21 mouse cellular contexts compared by ENCODE assay signal in genomic region chr5:119805636-119806035, GRCm38 (mm10). TPM values are rescaled to one million over a fixed set of nuclear protein-coding genes. Genes with fewer than 3 reads are reported as not detected.
A peak's percentile ranks its signal among the peaks of the same experiment; 100 is the strongest.
DNase-seq lines count a peak whose midpoint lies in the region; ATAC-seq and TF ChIP-seq lines count a peak whose summit lies in the region.
"Had no signal": no experiment of that assay in that cellular context is flagged by ENCODE, and none has a peak within 500 bp of the region (broad histone marks: within the 10 kb centered on the region; RNA-seq: fewer than 3 reads in every experiment).

No protein-coding gene starts in this region.

- no peak for ATAC-seq in hindbrain, embryonic 13.5 days (ENCODE audit: low FRiP score)
- ATAC-seq in midbrain, embryonic 14.5 days (ENCODE audit: low FRiP score, low TSS enrichment), result no peak
- ATAC-seq in midbrain, postnatal 0 days (ENCODE audit: low FRiP score), result no peak

- no peak overlapping the region for H3K9ac ChIP-seq in hindbrain, embryonic 13.5 days
- no peak overlapping the region for H3K9ac ChIP-seq in midbrain, embryonic 14.5 days (replicated peaks; ENCODE audit: low read length)
- H3K9ac ChIP-seq in midbrain, postnatal 0 days (replicated peaks; ENCODE audit: low read length, poor library complexity, severe bottlenecking), result no peak overlapping the region
- H3K9ac ChIP-seq: embryonic facial prominence, embryonic 12.5 days had no signal

- TF ChIP-seq CTCF in midbrain, postnatal 0 days (IDR thresholded peaks at IDR 0.05), result no peak

- H3K4me2 ChIP-seq in hindbrain, embryonic 13.5 days, result no peak overlapping the region
- no peak overlapping the region for H3K4me2 ChIP-seq in midbrain, embryonic 14.5 days (ENCODE audit: low read length)
- no peak overlapping the region for H3K4me2 ChIP-seq in midbrain, postnatal 0 days (ENCODE audit: low read depth, low read length, poor library complexity, severe bottlenecking)
- H3K4me2 ChIP-seq: embryonic facial prominence, embryonic 12.5 days; liver, embryonic 11.5 days had no signal

- no peak for DNase-seq in heart, embryonic 10.5 days (ENCODE audit: low spot score)
- no peak for DNase-seq in heart, adult 11 months
- DNase-seq in hindbrain, embryonic 10.5 days (ENCODE audit: low spot score), result peak; percentile 25
- DNase-seq in midbrain, embryonic 14.5 days, result peak; percentile 25
- no peak for DNase-seq in midbrain, postnatal 0 days (ENCODE audit: low spot score)
- DNase-seq in spleen, postnatal 4 days (ENCODE audit: low spot score in 2 of 2), result no peak
- DNase-seq: adrenal gland, adult 8-10 months; cerebellum, postnatal 14 days; gastrocnemius, postnatal 10 days; kidney, adult 9 months; kidney, postnatal 4 days; lung, postnatal 36 days; thymus, postnatal 36 days had no signal

- peaks cover 20% of the 10 kb centered on the region for H3K4me1 ChIP-seq in heart, embryonic 10.5 days
- no peaks in the 10 kb centered on the region for H3K4me1 ChIP-seq in hindbrain, embryonic 10.5 days (replicated peaks)
- no peaks in the 10 kb centered on the region for H3K4me1 ChIP-seq in hindbrain, embryonic 13.5 days (replicated peaks)
- no peaks in the 10 kb centered on the region for H3K4me1 ChIP-seq in midbrain, embryonic 14.5 days (ENCODE audit: control insufficient read depth, insufficient read depth, low read length)
- no peaks in the 10 kb centered on the region for H3K4me1 ChIP-seq in midbrain, postnatal 0 days (ENCODE audit: insufficient read depth, low read length)
- H3K4me1 ChIP-seq: embryonic facial prominence, embryonic 12.5 days had no signal

- H3K27me3 ChIP-seq in heart, embryonic 10.5 days (ENCODE audit: insufficient read depth, poor library complexity, severe bottlenecking), result peaks cover 95% of the 10 kb centered on the region
- H3K27me3 ChIP-seq in hindbrain, embryonic 10.5 days (ENCODE audit: insufficient read depth, poor library complexity, severe bottlenecking), result peaks cover 100% of the 10 kb centered on the region
- peaks cover 100% of the 10 kb centered on the region for H3K27me3 ChIP-seq in hindbrain, embryonic 13.5 days
- H3K27me3 ChIP-seq in midbrain, embryonic 14.5 days (ENCODE audit: control insufficient read depth, insufficient read depth, low read length), result peaks cover 99% of the 10 kb centered on the region
- H3K27me3 ChIP-seq in midbrain, postnatal 0 days (ENCODE audit: insufficient read depth, low read length), result peaks cover 94% of the 10 kb centered on the region
- H3K27me3 ChIP-seq: CH12.LX had no signal

- WGBS in heart, embryonic 10.5 days, result under 1% methylated on average over 5 of the region's 5 CpGs
- 0% methylated on average over 5 of the region's 5 CpGs for WGBS in hindbrain, embryonic 10.5 days
- WGBS in hindbrain, embryonic 13.5 days, result 5% methylated on average over 5 of the region's 5 CpGs
- under 1% methylated on average over 5 of the region's 5 CpGs for WGBS in midbrain, embryonic 14.5 days
- under 1% methylated on average over 5 of the region's 5 CpGs for WGBS in midbrain, postnatal 0 days

- peak overlapping the region; percentile 92 for H3K27ac ChIP-seq in heart, embryonic 10.5 days
- H3K27ac ChIP-seq in hindbrain, embryonic 10.5 days, result no peak overlapping the region
- H3K27ac ChIP-seq in hindbrain, embryonic 13.5 days, result no peak overlapping the region
- H3K27ac ChIP-seq in midbrain, embryonic 14.5 days (replicated peaks; ENCODE audit: low read depth, low read length), result no peak overlapping the region
- no peak overlapping the region for H3K27ac ChIP-seq in midbrain, postnatal 0 days (ENCODE audit: low read depth, low read length)
- H3K27ac ChIP-seq: embryonic facial prominence, embryonic 12.5 days had no signal

- H3K9me3 ChIP-seq in heart, embryonic 10.5 days, result no peaks in the 10 kb centered on the region
- H3K9me3 ChIP-seq in hindbrain, embryonic 10.5 days, result no peaks in the 10 kb centered on the region
- no peaks in the 10 kb centered on the region; the same call in 1 of the 2 replicates for H3K9me3 ChIP-seq in hindbrain, embryonic 13.5 days
- no peaks in the 10 kb centered on the region for H3K9me3 ChIP-seq in midbrain, embryonic 14.5 days (ENCODE audit: control insufficient read depth, low read length)
- no peaks in the 10 kb centered on the region for H3K9me3 ChIP-seq in midbrain, postnatal 0 days (ENCODE audit: low read length)
- H3K9me3 ChIP-seq: embryonic facial prominence, embryonic 12.5 days had no signal

- H3K36me3 ChIP-seq in heart, embryonic 10.5 days, result 0 out of 2 replicates have a peak, but pooled peaks cover 3% of the 10 kb centered on the region
- no peaks in the 10 kb centered on the region for H3K36me3 ChIP-seq in hindbrain, embryonic 10.5 days
- no peaks in the 10 kb centered on the region for H3K36me3 ChIP-seq in hindbrain, embryonic 13.5 days
- H3K36me3 ChIP-seq in midbrain, embryonic 14.5 days (ENCODE audit: control insufficient read depth, insufficient read depth, low read length), result no peaks in the 10 kb centered on the region
- no peaks in the 10 kb centered on the region for H3K36me3 ChIP-seq in midbrain, postnatal 0 days (ENCODE audit: insufficient read depth, low read length)
- H3K36me3 ChIP-seq: embryonic facial prominence, embryonic 12.5 days had no signal

- H3K4me3 ChIP-seq in heart, embryonic 10.5 days, result peak overlapping the region; percentile 61
- H3K4me3 ChIP-seq in hindbrain, embryonic 10.5 days, result no peak overlapping the region
- no peak overlapping the region for H3K4me3 ChIP-seq in hindbrain, embryonic 13.5 days
- no peak overlapping the region for H3K4me3 ChIP-seq in midbrain, embryonic 14.5 days (replicated peaks; ENCODE audit: low read depth, low read length)
- H3K4me3 ChIP-seq in midbrain, postnatal 0 days (ENCODE audit: low read depth, low read length), result no peak overlapping the region
- H3K4me3 ChIP-seq: embryonic facial prominence, embryonic 12.5 days had no signal

RNA-seq across cellular contexts. Expression of gene Tbx5, which starts 26.8 kb away (rescaled TPM):
- 41.9 and 44.2 TPM in 2 replicates for polyA plus RNA-seq in heart, embryonic 10.5 days (2016; fragmentation: Nextera tagmentation; extraction: Ambion mirVana)
- not detected in 2 replicates for polyA plus RNA-seq in hindbrain, embryonic 10.5 days (2016; fragmentation: Nextera tagmentation; extraction: Ambion mirVana)
- not detected in 2 replicates for polyA plus RNA-seq in hindbrain, embryonic 13.5 days (2015; fragmentation: Nextera tagmentation; extraction: Ambion mirVana)
- 0.11 TPM in 1 of 2 replicates, not detected in the other for polyA plus RNA-seq in midbrain, embryonic 14.5 days (2014; fragmentation: Nextera tagmentation; extraction: Ambion mirVana)
- total RNA-seq in midbrain, postnatal 0 days (2014; rRNA removed), result not detected in 2 replicates
- polyA plus RNA-seq in midbrain, postnatal 0 days (2015; fragmentation: Nextera tagmentation; extraction: Ambion mirVana), result 0.04 TPM in 1 of 2 replicates, not detected in the other
- total RNA-seq: CH12.LX; hematopoietic stem cell, adult 5-6 weeks; layer of hippocampus, postnatal 10 days; neutrophil, adult 5-6 weeks had no signal
- polyA plus RNA-seq: intestine, embryonic 14.5 days had no signal

Comparison
In these comparisons a context has a peak if more than half of its experiments do, and no peak if none do; other contexts are left out.
1. DNase-seq: peak in hindbrain, embryonic 10.5 days (single experiment) and midbrain, embryonic 14.5 days (single experiment); none in heart, embryonic 10.5 days (single experiment), heart, adult 11 months (single experiment), midbrain, postnatal 0 days (single experiment) and spleen, postnatal 4 days (0 of 2).
2. RNA of gene Tbx5, which starts 26.8 kb away (polyA plus RNA-seq): 41.9 to 44.2 TPM in heart, embryonic 10.5 days; 0.11 TPM in midbrain, embryonic 14.5 days, 0.04 TPM in midbrain, postnatal 0 days, not detected in hindbrain, embryonic 10.5 days and not detected in hindbrain, embryonic 13.5 days; every median in the first group is over 10 times any median in the second.